Mouse (Mus musculus): ENCODE data around the gene Ntng1. TPM values are rescaled to one million over a fixed set of nuclear protein-coding genes. Genes with fewer than 3 reads are reported as not detected.

The Ntng1 gene
- polyA plus RNA-seq, 1 experiment: 0.07 TPM

DNA sequence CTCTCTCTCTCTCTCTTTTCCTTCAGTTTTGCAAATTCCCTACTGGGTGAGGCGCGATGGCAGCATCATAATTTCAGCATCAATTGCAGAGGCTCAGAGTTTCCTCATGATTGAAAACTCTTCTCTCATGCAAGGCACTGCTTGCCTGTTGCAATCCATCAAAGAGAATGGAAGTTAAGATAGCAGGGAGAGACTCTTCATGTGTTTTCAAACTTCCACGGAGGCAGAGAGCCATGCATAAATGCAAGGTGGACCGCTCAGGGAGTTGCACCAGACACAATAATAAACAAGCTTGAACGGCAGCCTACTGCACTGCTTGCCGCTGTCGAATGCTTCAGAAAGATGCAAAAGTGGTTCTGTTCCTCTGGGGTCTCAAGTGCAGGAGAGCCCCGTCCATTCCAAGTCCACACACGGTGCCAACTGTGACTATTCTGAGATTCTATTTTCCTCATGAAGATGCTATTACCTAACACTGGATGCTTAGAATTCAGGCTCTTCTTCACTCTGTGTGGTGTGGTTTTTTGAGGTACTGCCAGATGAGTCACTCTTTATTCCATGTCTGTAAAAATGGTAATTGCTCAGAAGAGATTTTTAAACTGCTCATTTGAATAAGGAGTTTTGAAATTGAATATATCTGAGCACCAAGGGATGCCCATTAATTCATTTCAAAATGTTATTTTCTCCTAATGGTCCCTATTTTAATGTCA lies 289.2 kb downstream of the Ntng1 start:
- no peak overlapping the region for H3K27ac ChIP-seq (ENCODE audit: control insufficient read depth, insufficient read depth, low read length)
- no peaks in the 10 kb centered on the region for H3K27me3 ChIP-seq (ENCODE audit: control insufficient read depth, insufficient read depth, low read length)
- TF ChIP-seq POLR2A (IDR thresholded peaks at IDR 0.05; ENCODE audit: control insufficient read depth, extremely low read depth, insufficient read depth, low read length, poor library complexity): no peak
- no peaks in the 10 kb centered on the region for H3K36me3 ChIP-seq (ENCODE audit: control insufficient read depth, insufficient read depth, low read length)
- H3K4me1 ChIP-seq (replicated peaks; ENCODE audit: control insufficient read depth, insufficient read depth, low read length): no peaks in the 10 kb centered on the region
- no peak for DNase-seq
- H3K4me3 ChIP-seq (ENCODE audit: control insufficient read depth, insufficient read depth, low read length): no peak overlapping the region
- 90% methylated on average over 9 of the region's 9 CpGs for WGBS

- no peak overlapping the region for H3K27ac ChIP-seq (ENCODE audit: control insufficient read depth, insufficient read depth, low read length)
- no peaks in the 10 kb centered on the region for H3K36me3 ChIP-seq (ENCODE audit: control insufficient read depth, insufficient read depth, low read length)
- no peak overlapping the region for H3K4me3 ChIP-seq (ENCODE audit: control insufficient read depth, insufficient read depth, low read length)
- DNase-seq: no peak
- no peaks in the 10 kb centered on the region for H3K4me1 ChIP-seq (replicated peaks; ENCODE audit: control insufficient read depth, insufficient read depth, low read length)
- WGBS: 83% methylated on average over 4 of the region's 4 CpGs
- no peaks in the 10 kb centered on the region for H3K27me3 ChIP-seq (ENCODE audit: control insufficient read depth, insufficient read depth, low read length)
- no peak for TF ChIP-seq CTCF (IDR thresholded peaks at IDR 0.05; ENCODE audit: borderline replicate concordance, control insufficient read depth, extremely low read depth, insufficient read depth, low read length, poor library complexity)
Observed at GRCm38 (mm10) chr3:109846660-109847059, 297.2 kb downstream of the Ntng1 start.

DNA sequence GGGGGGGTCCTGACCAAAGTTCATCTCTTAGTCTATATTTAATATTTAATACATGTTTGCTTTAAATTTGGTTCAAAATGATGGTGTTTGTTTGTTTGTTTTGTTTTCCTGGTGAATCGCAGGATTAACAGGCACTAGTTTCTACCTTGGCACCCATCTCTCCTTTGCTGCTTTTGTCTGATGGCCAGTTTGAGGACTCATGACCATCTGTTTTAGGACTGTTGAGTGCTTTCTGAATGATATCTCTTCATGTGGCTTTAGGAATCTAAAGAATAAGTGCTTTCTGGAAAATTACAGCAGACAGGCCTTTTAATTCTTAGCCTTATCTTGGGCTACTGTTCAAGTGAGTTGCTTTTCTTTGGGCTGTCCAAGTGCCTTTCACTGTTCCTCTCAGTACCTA lies 318.0 kb downstream of the Ntng1 start:
- TF ChIP-seq CTCF (IDR thresholded peaks at IDR 0.05; ENCODE audit: borderline replicate concordance, control insufficient read depth, extremely low read depth, insufficient read depth, low read length, poor library complexity) (no peak), POLR2A (IDR thresholded peaks at IDR 0.05; ENCODE audit: control insufficient read depth, extremely low read depth, insufficient read depth, low read length, poor library complexity) (no peak)
- Histone ChIP-seq H3K4me1 (replicated peaks; ENCODE audit: control insufficient read depth, insufficient read depth, low read length) (no peaks in the 10 kb centered on the region), H3K27ac (ENCODE audit: control insufficient read depth, insufficient read depth, low read length) (no peak overlapping the region), H3K27me3 (ENCODE audit: control insufficient read depth, insufficient read depth, low read length) (no peaks in the 10 kb centered on the region), H3K36me3 (ENCODE audit: control insufficient read depth, insufficient read depth, low read length) (no peaks in the 10 kb centered on the region), H3K4me3 (ENCODE audit: control insufficient read depth, insufficient read depth, low read length) (no peak overlapping the region)
- no peak for DNase-seq
- WGBS: 96% methylated on average over 1 of the region's 1 CpGs

GRCm38 (mm10) chr3:109822803-109823474 lies 320.9 kb downstream of the Ntng1 start:
- H3K36me3 ChIP-seq (ENCODE audit: control insufficient read depth, insufficient read depth, low read length): no peaks in the 10 kb centered on the region
- H3K4me1 ChIP-seq (replicated peaks; ENCODE audit: control insufficient read depth, insufficient read depth, low read length): no peaks in the 10 kb centered on the region
- no peak overlapping the region for H3K4me3 ChIP-seq (ENCODE audit: control insufficient read depth, insufficient read depth, low read length)
- 56% methylated on average over 2 of the region's 2 CpGs for WGBS
- H3K27me3 ChIP-seq (ENCODE audit: control insufficient read depth, insufficient read depth, low read length): no peaks in the 10 kb centered on the region
- no peak overlapping the region for H3K27ac ChIP-seq (ENCODE audit: control insufficient read depth, insufficient read depth, low read length)
- no peak for DNase-seq
- TF ChIP-seq CTCF (IDR thresholded peaks at IDR 0.05; ENCODE audit: borderline replicate concordance, control insufficient read depth, extremely low read depth, insufficient read depth, low read length, poor library complexity) (no peak), POLR2A (IDR thresholded peaks at IDR 0.05; ENCODE audit: control insufficient read depth, extremely low read depth, insufficient read depth, low read length, poor library complexity) (no peak)

DNA sequence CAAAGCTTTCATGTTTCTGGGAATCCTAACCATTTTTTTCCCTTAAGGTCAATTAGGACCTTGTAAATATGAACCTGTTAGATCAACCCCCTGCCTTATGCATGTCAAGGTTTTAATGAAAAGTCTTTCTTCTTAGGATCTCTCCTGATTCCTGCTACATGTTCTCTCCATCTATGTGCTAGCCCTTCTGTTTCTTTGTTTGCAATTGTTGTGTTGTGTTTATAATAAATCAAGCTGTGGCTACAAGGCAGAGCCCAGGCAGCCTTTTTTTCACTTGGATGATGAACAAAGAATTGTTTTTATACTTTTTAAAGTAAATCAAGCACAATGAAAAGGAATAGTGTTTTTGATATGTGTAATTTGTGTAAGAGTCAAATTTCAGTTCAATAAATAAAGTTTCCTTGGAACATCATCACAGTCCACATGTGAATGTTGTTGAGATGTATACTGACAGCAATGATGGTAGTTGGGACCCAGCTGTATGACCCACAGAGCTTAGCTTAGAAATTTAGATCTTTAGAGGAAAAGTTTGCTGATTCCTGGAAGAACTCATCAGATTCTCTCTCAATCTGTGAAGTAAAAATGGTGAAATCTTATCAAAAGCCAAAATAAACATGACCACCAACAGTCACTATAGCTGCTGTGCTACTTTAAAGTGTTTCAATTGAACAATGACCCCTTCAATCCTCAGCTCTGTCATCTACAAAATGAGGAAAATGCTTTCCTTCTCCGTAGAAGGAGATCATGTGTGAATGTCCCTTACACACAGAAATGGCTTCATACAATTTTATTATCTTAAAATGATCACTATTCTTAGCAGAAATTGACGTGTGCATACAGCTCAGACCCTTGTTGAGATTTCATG lies 324.8 kb downstream of the Ntng1 start:
- WGBS: 93% methylated on average over 2 of the region's 2 CpGs
- H3K27me3 ChIP-seq (ENCODE audit: control insufficient read depth, insufficient read depth, low read length): no peaks in the 10 kb centered on the region
- H3K27ac ChIP-seq (ENCODE audit: control insufficient read depth, insufficient read depth, low read length): no peak overlapping the region
- H3K4me3 ChIP-seq (ENCODE audit: control insufficient read depth, insufficient read depth, low read length): no peak overlapping the region
- H3K36me3 ChIP-seq (ENCODE audit: control insufficient read depth, insufficient read depth, low read length): no peaks in the 10 kb centered on the region
- no peak for DNase-seq
- no peak for TF ChIP-seq POLR2A (IDR thresholded peaks at IDR 0.05; ENCODE audit: control insufficient read depth, extremely low read depth, insufficient read depth, low read length, poor library complexity)
- no peak for TF ChIP-seq CTCF (IDR thresholded peaks at IDR 0.05; ENCODE audit: borderline replicate concordance, control insufficient read depth, extremely low read depth, insufficient read depth, low read length, poor library complexity)
- no peaks in the 10 kb centered on the region for H3K4me1 ChIP-seq (replicated peaks; ENCODE audit: control insufficient read depth, insufficient read depth, low read length)

- TF ChIP-seq POLR2A (IDR thresholded peaks at IDR 0.05; ENCODE audit: control insufficient read depth, extremely low read depth, insufficient read depth, low read length, poor library complexity) (no peak), CTCF (IDR thresholded peaks at IDR 0.05; ENCODE audit: borderline replicate concordance, control insufficient read depth, extremely low read depth, insufficient read depth, low read length, poor library complexity) (no peak)
- Histone ChIP-seq H3K27me3 (ENCODE audit: control insufficient read depth, insufficient read depth, low read length) (no peaks in the 10 kb centered on the region), H3K27ac (ENCODE audit: control insufficient read depth, insufficient read depth, low read length) (no peak overlapping the region), H3K4me3 (ENCODE audit: control insufficient read depth, insufficient read depth, low read length) (no peak overlapping the region), H3K4me1 (replicated peaks; ENCODE audit: control insufficient read depth, insufficient read depth, low read length) (no peaks in the 10 kb centered on the region), H3K36me3 (ENCODE audit: control insufficient read depth, insufficient read depth, low read length) (no peaks in the 10 kb centered on the region)
- DNase-seq: no peak
- 100% methylated on average over 1 of the region's 1 CpGs for WGBS
Observed at GRCm38 (mm10) chr3:109809065-109809464, 334.7 kb downstream of the Ntng1 start.
